ENCODE assay signal across 10 mouse cellular contexts in genomic region chr5:140639871-140640270, GRCm38 (mm10). TPM values are rescaled to one million over a fixed set of nuclear protein-coding genes. Genes with fewer than 3 reads are reported as not detected.
DNase-seq lines count a peak whose midpoint lies in the region; ATAC-seq lines count a peak whose summit lies in the region.
"Had no signal": no experiment of that assay in that cellular context is flagged by ENCODE, and none has a peak within 500 bp of the region (broad histone marks: within the 10 kb centered on the region; RNA-seq: fewer than 3 reads in every experiment).

No protein-coding gene starts in this region.

- H3K36me3 ChIP-seq in heart, embryonic 10.5 days, result peaks cover 66% of the 10 kb centered on the region
- H3K36me3 ChIP-seq in neural tube, embryonic 13.5 days, result peaks cover 69% of the 10 kb centered on the region
- H3K36me3 ChIP-seq in neural tube, embryonic 15.5 days, result peaks cover 32% of the 10 kb centered on the region
- H3K36me3 ChIP-seq in stomach, embryonic 16.5 days (ENCODE audit: control insufficient read depth, insufficient read depth, low read length), result 0 out of 2 replicates have a peak, but pooled peaks cover 9% of the 10 kb centered on the region

- H3K9me3 ChIP-seq in heart, embryonic 10.5 days, result no peaks in the 10 kb centered on the region
- no peaks in the 10 kb centered on the region for H3K9me3 ChIP-seq in neural tube, embryonic 13.5 days
- no peaks in the 10 kb centered on the region for H3K9me3 ChIP-seq in neural tube, embryonic 15.5 days (replicated peaks)
- H3K9me3 ChIP-seq in stomach, embryonic 16.5 days (replicated peaks; ENCODE audit: control insufficient read depth, low read length), result no peaks in the 10 kb centered on the region

- no peaks in the 10 kb centered on the region for H3K27me3 ChIP-seq in heart, embryonic 10.5 days (ENCODE audit: insufficient read depth, poor library complexity, severe bottlenecking)
- no peaks in the 10 kb centered on the region for H3K27me3 ChIP-seq in neural tube, embryonic 13.5 days
- no peaks in the 10 kb centered on the region for H3K27me3 ChIP-seq in neural tube, embryonic 15.5 days (replicated peaks)
- no peaks in the 10 kb centered on the region for H3K27me3 ChIP-seq in stomach, embryonic 16.5 days (ENCODE audit: control insufficient read depth, insufficient read depth, low read length)

- H3K4me3 ChIP-seq in heart, embryonic 10.5 days, result no peak overlapping the region
- H3K4me3 ChIP-seq in neural tube, embryonic 13.5 days, result no peak overlapping the region
- H3K4me3 ChIP-seq in neural tube, embryonic 15.5 days (replicated peaks), result no peak overlapping the region
- no peak overlapping the region for H3K4me3 ChIP-seq in stomach, embryonic 16.5 days (replicated peaks; ENCODE audit: low read length)

- DNase-seq in heart, adult 18-20 months, result peak; percentile 73 to 75
- no peak for DNase-seq in heart, embryonic 10.5 days (ENCODE audit: low spot score)
- DNase-seq in gastrocnemius, postnatal 10 days, result peak; percentile 85
- DNase-seq in ovary, postnatal 36 days (ENCODE audit: low spot score), result no peak
- DNase-seq in left cerebral cortex, postnatal 4 days, result no peak
- DNase-seq: kidney, adult 11 months; thymus, postnatal 14 days had no signal

- intact Hi-C loops in left cerebral cortex, postnatal 4 days (cut with DNase I), result no loop called here

- no peak for ATAC-seq in neural tube, embryonic 13.5 days (ENCODE audit: low read depth)
- no peak for ATAC-seq in neural tube, embryonic 15.5 days (ENCODE audit: low FRiP score)
- ATAC-seq in stomach, embryonic 16.5 days (ENCODE audit: insufficient read depth, low FRiP score), result no peak

- peaks cover 62% of the 10 kb centered on the region for H3K4me1 ChIP-seq in heart, embryonic 10.5 days
- H3K4me1 ChIP-seq in neural tube, embryonic 13.5 days (replicated peaks), result peaks cover 88% of the 10 kb centered on the region
- H3K4me1 ChIP-seq in neural tube, embryonic 15.5 days, result peaks cover 75% of the 10 kb centered on the region
- H3K4me1 ChIP-seq in stomach, embryonic 16.5 days (ENCODE audit: control insufficient read depth, insufficient read depth, low read length), result peaks cover 37% of the 10 kb centered on the region

- no peak overlapping the region for H3K27ac ChIP-seq in heart, embryonic 10.5 days
- peak overlapping the region; percentile 56; the same call in 1 of the 2 replicates for H3K27ac ChIP-seq in neural tube, embryonic 13.5 days (replicated peaks)
- H3K27ac ChIP-seq in neural tube, embryonic 15.5 days (replicated peaks), result no peak overlapping the region
- no peak overlapping the region for H3K27ac ChIP-seq in stomach, embryonic 16.5 days (ENCODE audit: low read length)

- H3K9ac ChIP-seq in neural tube, embryonic 13.5 days, result no peak overlapping the region
- no peak overlapping the region for H3K9ac ChIP-seq in neural tube, embryonic 15.5 days (replicated peaks)
- H3K9ac ChIP-seq in stomach, embryonic 16.5 days (ENCODE audit: low read length), result peak overlapping the region; percentile 20; the same call in 1 of the 2 replicates

- WGBS in heart, embryonic 10.5 days, result 86% methylated on average over 14 of the region's 14 CpGs
- 76% methylated on average over 14 of the region's 14 CpGs for WGBS in neural tube, embryonic 13.5 days
- 70% methylated on average over 14 of the region's 14 CpGs for WGBS in neural tube, embryonic 15.5 days
- WGBS in stomach, embryonic 16.5 days, result 75% methylated on average over 14 of the region's 14 CpGs

- H3K4me2 ChIP-seq in neural tube, embryonic 13.5 days, result no peak overlapping the region
- no peak overlapping the region for H3K4me2 ChIP-seq in neural tube, embryonic 15.5 days
- H3K4me2 ChIP-seq in stomach, embryonic 16.5 days (ENCODE audit: low read depth, low read length), result no peak overlapping the region

RNA-seq across cellular contexts. Expression of gene Ttyh3, which starts 9.0 kb away (rescaled TPM):
- total RNA-seq in heart, adult 18-20 months (2021), result 1 to 10 TPM; 7.6 to 7.7 TPM
- polyA plus RNA-seq in heart, embryonic 10.5 days (2016; fragmentation: Nextera tagmentation; extraction: Ambion mirVana), result 23.5 and 32.9 TPM in 2 replicates
- polyA plus RNA-seq in neural tube, embryonic 13.5 days (2015; fragmentation: Nextera tagmentation; extraction: Ambion mirVana), result 68.5 and 72.3 TPM in 2 replicates
- 58.8 and 63.9 TPM in 2 replicates for polyA plus RNA-seq in neural tube, embryonic 15.5 days (2015; fragmentation: Nextera tagmentation; extraction: Ambion mirVana)
- 10 to 100 TPM; 33.4 to 42.5 TPM for total RNA-seq in gastrocnemius, postnatal 10 days (2021)
- 13.8 and 17.8 TPM in 2 replicates for polyA plus RNA-seq in stomach, embryonic 16.5 days (2015; fragmentation: Nextera tagmentation; extraction: Ambion mirVana)
- total RNA-seq in left cerebral cortex, postnatal 4 days (2021), result 100 to 1,000 TPM; 382 to 395 TPM

RNA-seq across cellular contexts. Expression of gene Lfng, which starts 32.8 kb away (rescaled TPM):
- total RNA-seq in heart, adult 18-20 months (2021), result 1 to 10 TPM; 6.7 to 9.9 TPM
- 3.8 and 4.7 TPM in 2 replicates for polyA plus RNA-seq in heart, embryonic 10.5 days (2016; fragmentation: Nextera tagmentation; extraction: Ambion mirVana)
- polyA plus RNA-seq in neural tube, embryonic 13.5 days (2015; fragmentation: Nextera tagmentation; extraction: Ambion mirVana), result 17.6 and 20.6 TPM in 2 replicates
- polyA plus RNA-seq in neural tube, embryonic 15.5 days (2015; fragmentation: Nextera tagmentation; extraction: Ambion mirVana), result 16.7 and 19.4 TPM in 2 replicates
- total RNA-seq in gastrocnemius, postnatal 10 days (2021), result 1 to 10 TPM; 7.1 to 9.0 TPM
- 21.5 and 21.6 TPM in 2 replicates for polyA plus RNA-seq in stomach, embryonic 16.5 days (2015; fragmentation: Nextera tagmentation; extraction: Ambion mirVana)
- 10 to 100 TPM; 19.7 to 20.7 TPM for total RNA-seq in left cerebral cortex, postnatal 4 days (2021)

Comparison
In these comparisons a context has a peak if more than half of its experiments do, and no peak if none do; other contexts are left out.
1. DNase-seq: peak in heart, adult 18-20 months (2 of 2) and gastrocnemius, postnatal 10 days (single experiment); none in heart, embryonic 10.5 days (single experiment), ovary, postnatal 36 days (single experiment) and left cerebral cortex, postnatal 4 days (single experiment).